Mouse (Mus musculus): Measurements from ENCODE around the gene Ipp.

GRCm38 (mm10) chr4:116481322-116481721 lies 26.0 kb upstream of the Ipp start:
- TF ChIP-seq GATA1 (IDR thresholded peaks at IDR 0.05; ENCODE audit: borderline replicate concordance, low read length) (no peak), FLI1 (IDR thresholded peaks at IDR 0.05; ENCODE audit: low read length) (no peak)

Data from megakaryocyte, embryonic 14.5 days (primary cell).